In genomic region chr7:127511241-127511640, GRCm38 (mm10) we compare ENCODE assay signal across 8 mouse cellular contexts. TPM values are rescaled to one million over a fixed set of nuclear protein-coding genes. Genes with fewer than 3 reads are reported as not detected.
DNase-seq lines count a peak whose midpoint lies in the region; ATAC-seq and TF ChIP-seq lines count a peak whose summit lies in the region.

No protein-coding gene starts in this region.

- H3K4me2 ChIP-seq in forebrain, postnatal 0 days (ENCODE audit: low read depth), result peak overlapping the region; percentile 67
- H3K4me2 ChIP-seq in neural tube, embryonic 13.5 days, result peak overlapping the region; percentile 54

- peak overlapping the region; percentile 99 for H3K27ac ChIP-seq in forebrain, postnatal 0 days (ENCODE audit: low read depth, low read length)
- H3K27ac ChIP-seq in neural tube, embryonic 13.5 days (replicated peaks), result peak overlapping the region; percentile 99; the same call in 1 of the 2 replicates

- no peaks in the 10 kb centered on the region for H3K9me3 ChIP-seq in forebrain, postnatal 0 days (ENCODE audit: low read length)
- H3K9me3 ChIP-seq in neural tube, embryonic 13.5 days, result no peaks in the 10 kb centered on the region

- WGBS in forebrain, postnatal 0 days, result 28% methylated on average over 8 of the region's 8 CpGs
- WGBS in large intestine, adult 2 months, result 17% methylated on average over 8 of the region's 8 CpGs
- WGBS in neural tube, embryonic 13.5 days, result 41% methylated on average over 8 of the region's 8 CpGs

- H3K27me3 ChIP-seq in forebrain, postnatal 0 days (ENCODE audit: insufficient read depth, low read length), result no peaks in the 10 kb centered on the region
- no peaks in the 10 kb centered on the region for H3K27me3 ChIP-seq in neural tube, embryonic 13.5 days

- H3K9ac ChIP-seq in forebrain, postnatal 0 days, result 0 out of 2 replicates have a peak overlapping the region, but pooled peaks have one; percentile 93
- 0 out of 2 replicates have a peak overlapping the region, but pooled peaks have one; percentile 91 for H3K9ac ChIP-seq in neural tube, embryonic 13.5 days

- peak overlapping the region; percentile 83 for H3K4me3 ChIP-seq in forebrain, postnatal 0 days (ENCODE audit: low read depth, low read length)
- H3K4me3 ChIP-seq in neural tube, embryonic 13.5 days, result peak overlapping the region; percentile 85

- peaks cover 8% of the 10 kb centered on the region; the same call in 1 of the 2 replicates for H3K4me1 ChIP-seq in forebrain, postnatal 0 days (ENCODE audit: insufficient read depth)
- H3K4me1 ChIP-seq in neural tube, embryonic 13.5 days (replicated peaks), result peaks cover 27% of the 10 kb centered on the region

- peak; percentile 32; the same call in 1 of the 2 replicates for TF ChIP-seq CTCF in forebrain, postnatal 0 days (IDR thresholded peaks at IDR 0.05; ENCODE audit: low read depth)

- no peak for ATAC-seq in forebrain, postnatal 0 days
- ATAC-seq in neural tube, embryonic 13.5 days (ENCODE audit: low read depth), result no peak

- peak; percentile 42 for DNase-seq in gastrocnemius, adult 18-20 months (ENCODE audit: low spot score)
- DNase-seq in gastrocnemius, postnatal 10 days, result no peak
- peak; percentile 78 for DNase-seq in R1 (ENCODE audit: low read depth, low spot score)
- DNase-seq in forebrain, postnatal 0 days, result no peak
- DNase-seq in large intestine, adult 2 months (ENCODE audit: low read depth, low spot score), result peak; percentile 25
- DNase-seq in thymus, postnatal 4 days, result no peak
- no peak for DNase-seq in spleen, postnatal 4 days (ENCODE audit: low spot score in 2 of 2)

- H3K36me3 ChIP-seq in forebrain, postnatal 0 days (ENCODE audit: insufficient read depth), result peaks cover 9% of the 10 kb centered on the region
- H3K36me3 ChIP-seq in neural tube, embryonic 13.5 days, result peaks cover 16% of the 10 kb centered on the region

RNA-seq across cellular contexts. Expression of gene Srcap, which starts 0.5 kb away (rescaled TPM):
- total RNA-seq in gastrocnemius, adult 18-20 months (2021), result 10 to 100 TPM; 46.5 to 46.6 TPM
- total RNA-seq in gastrocnemius, postnatal 10 days (2021), result 10 to 100 TPM; 56.8 to 66.1 TPM
- 29.3 and 39.9 TPM in 2 replicates for total RNA-seq in forebrain, postnatal 0 days (2014; rRNA removed)
- polyA plus RNA-seq in forebrain, postnatal 0 days (2015; fragmentation: Nextera tagmentation; extraction: Ambion mirVana), result 12.6 and 23.7 TPM in 2 replicates
- polyA plus RNA-seq in large intestine, adult 2 months (2012; rRNA removed), result 6.7 and 14.4 TPM in 2 replicates
- polyA plus RNA-seq in neural tube, embryonic 13.5 days (2015; fragmentation: Nextera tagmentation; extraction: Ambion mirVana), result 50.1 and 56.1 TPM in 2 replicates

RNA-seq across cellular contexts. Expression of gene Gm42715, which starts 8.1 kb away (rescaled TPM):
- 1 to 10 TPM; 2.8 to 3.8 TPM for total RNA-seq in gastrocnemius, adult 18-20 months (2021)
- total RNA-seq in gastrocnemius, postnatal 10 days (2021), result 10 to 100 TPM; 10.3 to 10.5 TPM
- total RNA-seq in forebrain, postnatal 0 days (2014; rRNA removed), result 18.1 and 28.3 TPM in 2 replicates
- 6.1 and 10.3 TPM in 2 replicates for polyA plus RNA-seq in forebrain, postnatal 0 days (2015; fragmentation: Nextera tagmentation; extraction: Ambion mirVana)
- polyA plus RNA-seq in large intestine, adult 2 months (2012; rRNA removed), result 12.6 and 14.7 TPM in 2 replicates
- polyA plus RNA-seq in neural tube, embryonic 13.5 days (2015; fragmentation: Nextera tagmentation; extraction: Ambion mirVana), result 15.7 and 16.6 TPM in 2 replicates

RNA-seq across cellular contexts. Expression of gene Fbrs, which starts 32.2 kb away (rescaled TPM):
- total RNA-seq in gastrocnemius, adult 18-20 months (2021), result 10 to 100 TPM; 25.2 to 26.6 TPM
- 10 to 100 TPM; 29.5 to 35.8 TPM for total RNA-seq in gastrocnemius, postnatal 10 days (2021)
- 23.7 and 31.9 TPM in 2 replicates for total RNA-seq in forebrain, postnatal 0 days (2014; rRNA removed)
- polyA plus RNA-seq in forebrain, postnatal 0 days (2015; fragmentation: Nextera tagmentation; extraction: Ambion mirVana), result 6.6 and 10.6 TPM in 2 replicates
- polyA plus RNA-seq in large intestine, adult 2 months (2012; rRNA removed), result 21.0 and 26.6 TPM in 2 replicates
- polyA plus RNA-seq in neural tube, embryonic 13.5 days (2015; fragmentation: Nextera tagmentation; extraction: Ambion mirVana), result 12.1 and 12.6 TPM in 2 replicates

RNA-seq across cellular contexts. Expression of gene Tmem265, which starts 49.9 kb away (rescaled TPM):
- total RNA-seq in gastrocnemius, adult 18-20 months (2021), result not detected
- total RNA-seq in gastrocnemius, postnatal 10 days (2021), result not detected
- total RNA-seq in forebrain, postnatal 0 days (2014; rRNA removed), result 2.4 and 2.8 TPM in 2 replicates
- 3.8 and 7.7 TPM in 2 replicates for polyA plus RNA-seq in forebrain, postnatal 0 days (2015; fragmentation: Nextera tagmentation; extraction: Ambion mirVana)
- polyA plus RNA-seq in large intestine, adult 2 months (2012; rRNA removed), result 2.7 and 3.5 TPM in 2 replicates
- 4.5 and 4.8 TPM in 2 replicates for polyA plus RNA-seq in neural tube, embryonic 13.5 days (2015; fragmentation: Nextera tagmentation; extraction: Ambion mirVana)

RNA-seq across cellular contexts. Expression of gene Prr14, which starts 51.8 kb away (rescaled TPM):
- 10 to 100 TPM; 16.5 to 19.4 TPM for total RNA-seq in gastrocnemius, adult 18-20 months (2021)
- total RNA-seq in gastrocnemius, postnatal 10 days (2021), result 10 to 100 TPM; 16.2 to 25.3 TPM
- 29.0 and 36.1 TPM in 2 replicates for total RNA-seq in forebrain, postnatal 0 days (2014; rRNA removed)
- polyA plus RNA-seq in forebrain, postnatal 0 days (2015; fragmentation: Nextera tagmentation; extraction: Ambion mirVana), result 27.4 and 27.9 TPM in 2 replicates
- 59.8 and 93.6 TPM in 2 replicates for polyA plus RNA-seq in large intestine, adult 2 months (2012; rRNA removed)
- 42.4 and 44.5 TPM in 2 replicates for polyA plus RNA-seq in neural tube, embryonic 13.5 days (2015; fragmentation: Nextera tagmentation; extraction: Ambion mirVana)

Comparison
In these comparisons a context has a peak if more than half of its experiments do, and no peak if none do; other contexts are left out.
1. DNase-seq: peak in gastrocnemius, adult 18-20 months (single experiment), R1 (single experiment) and large intestine, adult 2 months (single experiment); none in gastrocnemius, postnatal 10 days (single experiment), forebrain, postnatal 0 days (single experiment), thymus, postnatal 4 days (single experiment) and spleen, postnatal 4 days (0 of 2).